Mouse (Mus musculus) adrenal gland, postnatal 14 days (tissue): ENCODE measurements at regions not wholly inside any gene's neighbourhood (a gene's known extent, or its start where the extent isn't known, plus 50 kb on each side); places are given as distances from the start of the nearest gene placed in this dataset.
A peak's percentile ranks its signal among the peaks of the same experiment; 100 is the strongest.

Source experiments
- DNase-seq: peaks from one replicate; pipeline ENCODE4 v3.0.0; 2021; ENCODE audit warnings: mixed read lengths

DNA sequence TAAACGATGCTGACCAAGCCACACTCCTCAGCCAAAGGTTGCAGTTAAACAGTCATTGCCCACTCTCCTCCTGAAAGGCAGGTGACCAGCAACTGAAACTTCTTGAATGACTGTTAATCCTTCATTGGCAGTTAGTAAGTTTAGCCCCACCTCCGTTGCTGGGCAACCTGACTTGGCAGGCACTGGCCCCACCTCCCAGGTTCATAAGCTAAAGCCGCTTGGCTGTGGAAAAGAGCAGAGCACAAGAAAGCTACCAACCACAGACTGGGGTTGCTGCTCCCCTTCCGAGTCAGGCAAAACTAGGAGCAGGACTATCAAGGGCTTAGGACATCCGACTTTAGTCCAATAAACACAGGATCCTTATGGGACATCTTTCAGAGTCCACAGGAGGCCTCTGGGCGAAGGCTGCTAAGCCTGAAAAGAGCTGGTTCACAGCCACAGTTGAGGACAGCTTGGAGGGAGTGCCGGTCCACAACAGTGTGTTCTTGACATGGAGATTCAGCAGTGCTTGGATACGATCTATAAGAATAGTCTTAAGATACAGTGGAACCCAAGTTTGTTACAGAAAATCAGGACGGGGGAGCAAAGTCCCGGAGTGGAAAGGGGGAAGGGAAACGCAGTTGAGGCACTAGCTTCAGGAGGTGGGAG lies 67.7 kb upstream of the Kcnma1 start:
- DNase-seq = peak; percentile 60

DNA sequence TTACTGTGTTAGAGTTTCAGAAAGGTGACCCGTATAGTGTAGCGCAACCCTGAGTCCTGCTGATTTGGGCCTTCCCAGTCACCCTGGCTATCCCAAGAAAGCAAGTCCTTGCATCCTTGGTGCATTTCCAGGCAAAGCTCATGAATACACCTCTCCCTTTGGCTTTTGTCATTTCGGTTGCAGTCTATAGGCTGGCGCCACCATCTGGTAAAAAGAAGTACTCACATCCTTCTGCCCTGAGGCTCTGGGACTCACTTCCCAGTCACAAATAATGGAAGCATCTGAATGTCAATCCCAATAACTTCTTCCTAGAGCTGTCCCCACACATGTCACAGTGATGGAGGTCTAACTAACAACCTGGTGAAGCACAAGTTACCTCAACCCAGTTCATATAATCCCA lies 54.4 kb upstream of the Kcnma1 start:
- peak; percentile 42 for DNase-seq

DNA sequence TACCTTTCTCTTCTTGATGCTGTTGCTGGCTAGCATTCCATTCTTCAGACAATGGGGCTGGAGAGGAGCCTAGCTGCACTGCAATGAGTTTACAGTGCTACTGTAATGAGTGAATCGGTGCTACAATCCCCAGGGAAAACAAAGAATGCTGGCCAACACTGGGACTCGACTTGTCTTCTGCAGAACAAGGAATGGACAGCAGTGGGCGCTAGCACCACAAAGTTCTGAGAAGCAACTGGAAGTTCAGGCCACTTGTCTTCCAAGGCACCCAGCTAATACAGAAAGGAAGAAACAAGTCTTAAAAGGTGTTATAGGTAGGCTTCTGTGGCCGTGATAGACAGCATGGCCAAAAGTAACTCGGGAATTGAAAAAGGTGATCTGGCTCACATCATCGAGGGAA lies 53.4 kb upstream of the Kcnma1 start:
- peak; percentile 83 for DNase-seq

- no peak for DNase-seq
These were observed 51.0 kb upstream of the Kcnma1 start for GRCm38 (mm10) chr14:24065231-24065767.
